Mouse (Mus musculus) spleen, adult 2 months (tissue): ENCODE data around the gene Fam149b. TPM values are rescaled to one million over a fixed set of nuclear protein-coding genes. Genes with fewer than 3 reads are reported as not detected.

ENCODE experiments used
- DNase-seq, 2 experiments: peaks; one replicate each; pipeline versions ENCODE4 v3.0.0 to v3.0.0-alpha.2; 2012 to 2021; ENCODE audit warnings: low spot score in 2 of 2, low read depth in 1 of 2
- H3K27ac ChIP-seq: fragments of 200-500 bp; 2 replicates; pipeline ENCODE4 v1.5.1; 2012; ENCODE audit warnings: low read length, inconsistent platforms; ENCODE audit not compliant: insufficient read depth
- H3K27me3 ChIP-seq: fragments of 200-500 bp; 2 replicates; pipeline ENCODE4 v1.6.1; 2012; ENCODE audit warnings: mild to moderate bottlenecking, moderate library complexity, low read length, inconsistent platforms; ENCODE audit not compliant: control insufficient read depth, insufficient read depth
- H3K36me3 ChIP-seq: fragments of 200-500 bp; 2 replicates; pipeline ENCODE4 v1.6.1; 2012; ENCODE audit warnings: mild to moderate bottlenecking, low read length, inconsistent platforms; ENCODE audit not compliant: control insufficient read depth, insufficient read depth
- H3K4me1 ChIP-seq: fragments of 200-500 bp; 2 replicates; pipeline ENCODE4 v1.6.1; 2011; ENCODE audit warnings: inconsistent platforms; ENCODE audit not compliant: control insufficient read depth, insufficient read depth, insufficient read length
- H3K4me3 ChIP-seq: fragments of 200-500 bp; 2 replicates; pipeline ENCODE4 v1.5.1; 2011; ENCODE audit warnings: mild to moderate bottlenecking, inconsistent platforms; ENCODE audit not compliant: insufficient read depth, insufficient read length; ENCODE audit errors: extremely low read depth
- CTCF ChIP-seq: fragments of 200-500 bp; IDR thresholded peaks from 2 replicates; pipeline ENCODE4 v1.5.1; 2011; ENCODE audit warnings: mild to moderate bottlenecking, inconsistent platforms; ENCODE audit not compliant: insufficient read depth, insufficient read length, insufficient replicate concordance; ENCODE audit errors: extremely low read depth
- POLR2A ChIP-seq: fragments of 200-500 bp; IDR thresholded peaks from 2 replicates; pipeline ENCODE4 v1.6.1; 2011; ENCODE audit warnings: low read depth, low read length, inconsistent platforms
- WGBS: fragments of 180-500 bp; shearing (Covaris S2); methylation state at CpG from one replicate; pipeline ENCODE4 v1.1.7; 2018; 5-methylcytosine and 5-hydroxymethylcytosine counted together
- polyA plus RNA-seq: library from polyadenylated mRNA; depleted of rRNA; stranded (reverse); fragments of >200 nt; gene quantifications from 2 replicates; pipeline ENCODE4 v1.2.3, GENCODE M21; 2012

The Fam149b gene
- polyA plus RNA-seq, 1 experiment: 12.6 TPM

DNA sequence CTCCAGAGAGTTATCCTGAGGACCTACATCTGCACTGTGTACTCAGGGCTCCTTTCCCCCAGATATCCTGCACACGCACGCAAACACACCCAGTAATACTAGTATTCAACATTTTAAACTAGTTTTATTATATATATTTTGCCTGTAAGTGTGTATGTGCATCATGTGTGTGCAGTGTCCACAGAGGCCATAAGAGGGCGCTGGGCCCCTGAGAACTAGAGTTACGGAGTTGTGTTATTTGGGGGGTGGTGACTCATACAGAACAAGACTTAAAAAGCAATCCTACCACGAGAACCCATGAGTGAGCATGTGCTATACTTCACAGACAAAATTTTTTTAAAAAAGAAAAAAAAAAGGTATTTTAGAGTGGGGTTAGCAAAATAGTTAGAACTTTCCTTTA lies 8.5 kb upstream of the Fam149b start:
- no peak overlapping the region for H3K27ac ChIP-seq
- TF ChIP-seq POLR2A (no peak), CTCF (no peak)

DNA sequence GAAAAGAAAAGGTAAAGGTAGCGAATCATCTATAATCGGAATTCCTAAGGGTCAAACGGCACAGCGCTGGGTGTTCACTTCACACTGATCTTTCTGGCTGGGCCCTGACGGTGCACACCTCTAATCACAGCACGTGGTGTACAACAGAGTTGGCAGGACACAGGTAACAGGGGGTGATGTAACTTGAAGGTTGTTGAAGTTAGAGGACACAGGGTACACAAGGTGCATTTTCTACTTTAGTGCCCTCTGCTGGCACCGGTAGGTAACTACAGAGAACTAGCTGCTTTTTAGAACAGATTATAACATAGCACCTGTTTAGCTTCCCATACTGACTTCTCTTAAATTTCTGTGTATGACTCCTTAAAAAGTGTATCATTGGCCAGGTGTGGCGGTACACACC lies 7.8 kb upstream of the Fam149b start:
- WGBS: 90% methylated on average over 8 of the region's 8 CpGs
- Histone ChIP-seq H3K36me3 (peaks cover 13% of the 10 kb centered on the region), H3K4me3 (no peak overlapping the region), H3K4me1 (no peaks in the 10 kb centered on the region; the same call in 1 of the 2 replicates), H3K27me3 (no peaks in the 10 kb centered on the region), H3K27ac (no peak overlapping the region)
- TF ChIP-seq POLR2A (no peak), CTCF (no peak)
- DNase-seq: peak; percentile 22 to 27

More for the DNA sequence above, 8.5 kb upstream of the Fam149b start:
- H3K4me3 ChIP-seq: no peak overlapping the region
- DNase-seq: no peak
- no peaks in the 10 kb centered on the region; the same call in 1 of the 2 replicates for H3K4me1 ChIP-seq
- H3K27me3 ChIP-seq: no peaks in the 10 kb centered on the region
- H3K36me3 ChIP-seq: peaks cover 14% of the 10 kb centered on the region
- 97% methylated on average over 5 of the region's 5 CpGs for WGBS

DNA sequence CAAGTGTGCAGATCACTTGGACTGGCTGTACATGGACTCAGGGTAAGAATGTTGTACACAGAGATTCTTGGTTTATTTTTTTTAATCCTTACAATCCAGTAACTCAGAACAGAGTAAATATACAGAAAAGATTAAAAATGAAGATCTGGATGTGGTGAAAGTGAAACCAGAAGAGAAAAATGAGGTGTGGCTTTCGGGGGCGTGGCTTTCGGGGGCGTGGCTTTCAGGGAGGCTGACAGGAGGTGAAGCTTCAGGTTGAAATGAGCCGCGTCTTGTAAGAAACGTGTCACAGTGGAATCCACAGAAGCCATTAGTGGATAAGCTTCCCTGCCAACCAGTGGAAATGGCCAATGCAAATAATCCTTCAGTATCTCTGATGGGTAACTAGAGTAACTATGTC lies 7.1 kb upstream of the Fam149b start:
- peak overlapping the region; percentile 28; the same call in 1 of the 2 replicates for H3K4me3 ChIP-seq
- no peak overlapping the region for H3K27ac ChIP-seq
- H3K27me3 ChIP-seq: no peaks in the 10 kb centered on the region
- no peak for TF ChIP-seq POLR2A
- no peak for TF ChIP-seq CTCF
- peaks cover 10% of the 10 kb centered on the region for H3K36me3 ChIP-seq
- WGBS: 70% methylated on average over 7 of the region's 7 CpGs
- no peaks in the 10 kb centered on the region; the same call in 1 of the 2 replicates for H3K4me1 ChIP-seq
- no peak for DNase-seq

DNA sequence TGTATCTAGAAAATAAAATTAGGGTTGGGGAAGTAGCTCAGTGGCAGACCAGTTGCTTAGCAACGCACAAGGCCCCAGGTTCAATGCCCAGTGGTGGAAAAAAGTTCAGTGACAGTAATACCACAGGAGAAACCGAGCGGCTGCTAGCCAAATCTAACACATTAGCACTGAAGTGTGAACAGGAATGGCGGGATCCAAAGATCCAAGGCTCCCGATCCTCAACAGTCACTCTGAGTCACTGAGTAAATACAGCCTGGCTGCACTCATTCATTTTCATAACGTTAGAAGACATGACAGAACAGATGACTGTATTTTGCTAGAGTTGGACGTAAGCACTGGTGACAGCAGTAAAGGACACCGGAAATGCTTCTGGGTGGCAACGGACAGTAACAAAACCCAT lies 2.1 kb upstream of the Fam149b start:
- Histone ChIP-seq H3K27ac (no peak overlapping the region), H3K4me1 (no peaks in the 10 kb centered on the region; the same call in 1 of the 2 replicates), H3K27me3 (no peaks in the 10 kb centered on the region), H3K4me3 (no peak overlapping the region), H3K36me3 (peaks cover 2% of the 10 kb centered on the region; the same call in 1 of the 2 replicates)
- TF ChIP-seq POLR2A (no peak), CTCF (no peak)
- 94% methylated on average over 9 of the region's 9 CpGs for WGBS
- no peak for DNase-seq

DNA sequence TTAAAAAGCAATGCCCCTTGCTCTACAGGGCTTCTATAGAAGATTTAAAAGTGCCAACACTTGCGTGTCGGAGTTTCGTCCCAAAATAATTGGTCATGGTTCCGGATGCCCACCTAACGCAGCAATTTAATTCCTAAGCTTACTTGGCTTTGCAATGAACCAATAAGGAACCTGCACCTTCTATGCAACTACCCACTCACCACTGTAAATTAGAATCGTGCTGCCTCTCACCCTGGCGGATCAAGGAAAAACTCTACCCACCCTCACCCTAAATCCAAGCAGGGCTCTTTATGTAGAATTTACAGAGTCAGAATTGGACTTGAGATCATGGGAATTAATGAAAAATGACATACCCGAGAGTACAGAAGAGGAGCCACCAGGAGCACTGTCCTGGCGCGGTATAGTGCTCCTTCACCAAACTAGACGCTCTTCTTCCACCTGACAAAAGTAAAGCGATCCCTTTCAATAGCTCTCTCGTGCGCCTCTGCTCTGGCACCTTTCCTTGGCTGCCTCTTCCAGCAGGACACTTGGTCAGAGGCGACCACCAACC lies 446 bp upstream of the Fam149b start:
- Histone ChIP-seq H3K36me3 (peaks cover 3% of the 10 kb centered on the region; the same call in 1 of the 2 replicates), H3K27me3 (no peaks in the 10 kb centered on the region), H3K4me1 (no peaks in the 10 kb centered on the region), H3K4me3 (peak overlapping the region; percentile 89), H3K27ac (peak overlapping the region; percentile 85)
- DNase-seq: no peak
- 2% methylated on average over 15 of the region's 15 CpGs for WGBS
- TF ChIP-seq POLR2A (no peak), CTCF (no peak)

DNA sequence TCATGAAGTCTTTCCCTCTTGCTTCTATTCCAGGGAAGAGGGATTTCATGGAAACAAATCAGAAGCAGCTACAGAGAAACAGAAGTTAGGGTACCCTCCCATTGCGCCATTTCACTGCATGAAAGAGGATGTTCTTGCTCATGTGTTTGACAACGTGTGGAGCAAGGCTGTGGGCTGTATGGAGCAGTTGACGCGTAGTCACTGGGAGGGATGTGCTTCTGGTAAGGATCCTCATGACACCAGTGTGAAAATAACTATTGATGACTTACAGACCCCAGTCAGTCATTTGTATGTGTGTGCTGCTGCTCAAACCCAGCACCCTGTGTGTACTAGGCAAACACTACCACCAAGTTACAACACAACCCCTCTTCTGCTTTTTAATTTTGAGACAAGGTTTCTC lies 15.3 kb downstream of the Fam149b start:
- 94% methylated on average over 4 of the region's 4 CpGs for WGBS
- H3K27me3 ChIP-seq: no peaks in the 10 kb centered on the region
- H3K4me1 ChIP-seq: no peaks in the 10 kb centered on the region
- H3K36me3 ChIP-seq: peaks cover 19% of the 10 kb centered on the region
- no peak overlapping the region for H3K27ac ChIP-seq
- no peak for DNase-seq
- no peak overlapping the region for H3K4me3 ChIP-seq
- no peak for TF ChIP-seq POLR2A
- TF ChIP-seq CTCF: no peak

DNA sequence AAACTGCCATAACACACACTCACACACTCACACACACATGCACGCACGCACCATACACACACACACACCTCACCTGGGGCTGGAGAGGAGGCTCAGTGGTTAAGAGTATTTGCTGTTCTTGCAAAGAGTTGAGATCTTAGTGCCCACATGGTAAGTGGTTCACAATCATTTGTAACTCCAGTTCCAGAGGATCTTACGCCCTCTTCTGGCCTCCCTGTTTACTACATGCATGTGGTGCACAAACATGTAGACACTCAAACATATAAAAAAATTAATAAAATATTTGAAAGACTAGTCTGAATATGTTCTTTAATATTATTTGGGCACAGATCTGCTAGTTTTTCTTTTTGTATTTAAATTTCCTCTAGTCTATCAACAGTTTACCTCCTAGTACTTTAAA lies 20.3 kb downstream of the Fam149b start:
- no peaks in the 10 kb centered on the region for H3K27me3 ChIP-seq
- peaks cover 7% of the 10 kb centered on the region for H3K4me1 ChIP-seq
- WGBS: 94% methylated on average over 3 of the region's 3 CpGs
- no peak for DNase-seq
- TF ChIP-seq POLR2A: no peak
- no peak for TF ChIP-seq CTCF
- peaks cover 7% of the 10 kb centered on the region for H3K36me3 ChIP-seq
- H3K27ac ChIP-seq: no peak overlapping the region
- H3K4me3 ChIP-seq: no peak overlapping the region
